Mouse (Mus musculus): ENCODE measurements around the gene Mov10l1.

- TF ChIP-seq EP300 (IDR thresholded peaks at IDR 0.05): no peak
- TF ChIP-seq CTCF (IDR thresholded peaks at IDR 0.05): no peak
Observed at GRCm38 (mm10) chr15:88979138-88979446, 3.6 kb upstream of the Mov10l1 start.
